Mouse (Mus musculus) MEL (cell line): ENCODE measurements at regions not wholly inside any gene's neighbourhood (a gene's known extent, or its start where the extent isn't known, plus 50 kb on each side); places are given as distances from the start of the nearest gene placed in this dataset.
A peak's percentile ranks its signal among the peaks of the same experiment; 100 is the strongest.

Source experiments
- DNase-seq: peaks from one replicate; pipeline ENCODE4 v3.0.0; 2011; ENCODE audit warnings: low read depth, low spot score
- H3K27ac ChIP-seq: 2 replicates; pipeline ENCODE4 v1.5.1; 2012; ENCODE audit warnings: low read depth, mild to moderate bottlenecking, control low read depth, low read length, moderate library complexity; ENCODE audit not compliant: control insufficient read depth
- H3K27me3 ChIP-seq, 2 experiments: fragments of 150-350 bp in 1 of 2; sonication (generic) in 1 of 2; 2 replicates each; pipeline ENCODE4 v1.6.1; 2012; ENCODE audit warnings: low read length in 2 of 2, mild to moderate bottlenecking in 2 of 2, improper control_type of control experiment in 1 of 2, moderate library complexity in 1 of 2; ENCODE audit not compliant: insufficient read depth in 2 of 2, control insufficient read depth in 1 of 2
- H3K36me3 ChIP-seq, 2 experiments: 2 replicates each; pipeline ENCODE4 v1.6.1; 2012 to 2014; ENCODE audit warnings: low read length in 2 of 2, improper control_type of control experiment in 1 of 2, inconsistent platforms in 1 of 2, mild to moderate bottlenecking in 1 of 2; ENCODE audit not compliant: insufficient read depth in 2 of 2, control insufficient read depth in 1 of 2
- H3K4me1 ChIP-seq, 2 experiments: fragments of 150-350 bp in 1 of 2; sonication (generic) in 1 of 2; 2 replicates each; pipeline ENCODE4 v1.6.1; 2012; ENCODE audit warnings: low read length in 2 of 2, improper control_type of control experiment in 1 of 2, mild to moderate bottlenecking in 1 of 2; ENCODE audit not compliant: insufficient read depth in 2 of 2, control insufficient read depth in 1 of 2
- H3K4me3 ChIP-seq, 2 experiments: fragments of 150-350 bp in 1 of 2; sonication (generic) in 1 of 2; 2 replicates each; pipeline ENCODE4 v1.5.1; 2012; ENCODE audit warnings: low read depth in 2 of 2, low read length in 2 of 2, mild to moderate bottlenecking in 2 of 2, moderate library complexity in 2 of 2, control low read depth in 1 of 2, improper control_type of control experiment in 1 of 2; ENCODE audit not compliant: control insufficient read depth in 1 of 2, insufficient read depth in 1 of 2
- H3K79me2 ChIP-seq: 2 replicates; pipeline ENCODE4 v1.6.1; 2012; ENCODE audit warnings: mild to moderate bottlenecking, low read length, moderate library complexity; ENCODE audit not compliant: control insufficient read depth, poor library complexity, insufficient read depth
- H3K9ac ChIP-seq: 2 replicates; pipeline ENCODE4 v1.6.1; 2012; ENCODE audit warnings: low read depth, mild to moderate bottlenecking, control low read depth, low read length, moderate library complexity; ENCODE audit not compliant: control insufficient read depth, poor library complexity, severe bottlenecking
- H3K9me3 ChIP-seq: fragments of 150-350 bp; sonication (generic); replicated peaks from 2 replicates; pipeline ENCODE4 v1.6.1; 2012; ENCODE audit warnings: mild to moderate bottlenecking, low read length, improper control_type of control experiment, moderate library complexity; ENCODE audit not compliant: insufficient read depth
- CHD1 ChIP-seq: IDR thresholded peaks from 2 replicates; pipeline ENCODE4 v1.6.1; 2012; ENCODE audit warnings: low read depth, mild to moderate bottlenecking, inconsistent platforms, low read length, improper control_type of control experiment
- CHD2 ChIP-seq: IDR thresholded peaks from 2 replicates; pipeline ENCODE4 v1.6.1; 2011; ENCODE audit warnings: low read length, improper control_type of control experiment
- CTCF ChIP-seq, 3 experiments: IDR thresholded peaks in 2 of 3; conservative IDR thresholded peaks in 1 of 3; 2 replicates each; pipeline ENCODE4 v1.5.1; 2011 to 2012; ENCODE audit warnings: low read length in 3 of 3, low read depth in 2 of 3, mild to moderate bottlenecking in 2 of 3, improper control_type of control experiment in 1 of 3, inconsistent platforms in 1 of 3, mixed read lengths in 1 of 3, moderate library complexity in 1 of 3; ENCODE audit not compliant: control insufficient read depth in 1 of 3, insufficient read depth in 1 of 3, poor library complexity in 1 of 3, severe bottlenecking in 1 of 3
- ELF1 ChIP-seq: IDR thresholded peaks from 2 replicates; pipeline ENCODE4 v1.6.1; 2014; ENCODE audit warnings: low read depth, mild to moderate bottlenecking, inconsistent platforms, low read length, improper control_type of control experiment, moderate library complexity
- ETS1 ChIP-seq: IDR thresholded peaks from 2 replicates; pipeline ENCODE4 v1.6.1; 2012; ENCODE audit warnings: low read depth, mild to moderate bottlenecking, inconsistent platforms, low read length, improper control_type of control experiment, moderate library complexity
- GATA1 ChIP-seq: IDR thresholded peaks from 2 replicates; pipeline ENCODE4 v1.6.1; 2011; ENCODE audit warnings: low read depth, low read length, improper control_type of control experiment
- HCFC1 ChIP-seq: IDR thresholded peaks from 2 replicates; pipeline ENCODE4 v1.6.1; 2012; ENCODE audit warnings: low read depth, mild to moderate bottlenecking, inconsistent platforms, low read length, improper control_type of control experiment, moderate library complexity
- JUND ChIP-seq: IDR thresholded peaks from 2 replicates; pipeline ENCODE4 v1.6.1; 2011; ENCODE audit warnings: low read depth, mild to moderate bottlenecking, improper control_type of control experiment, low read length
- KAT2A ChIP-seq: conservative IDR thresholded peaks from 2 replicates; pipeline ENCODE4 v1.6.1; 2012; ENCODE audit warnings: low read depth, low read length, improper control_type of control experiment, inconsistent platforms
- MAFK ChIP-seq: IDR thresholded peaks from 2 replicates; pipeline ENCODE4 v1.6.1; 2011; ENCODE audit warnings: low read depth, mild to moderate bottlenecking, low read length, improper control_type of control experiment, borderline replicate concordance
- MAX ChIP-seq: IDR thresholded peaks from 2 replicates; pipeline ENCODE4 v1.6.1; 2011; ENCODE audit warnings: low read length, improper control_type of control experiment
- MAZ ChIP-seq: IDR thresholded peaks from 2 replicates; pipeline ENCODE4 v1.6.1; 2012; ENCODE audit warnings: low read depth, mild to moderate bottlenecking, inconsistent platforms, low read length, improper control_type of control experiment
- MEF2A ChIP-seq: IDR thresholded peaks from 2 replicates; pipeline ENCODE4 v1.6.1; 2014; ENCODE audit warnings: low read depth, mild to moderate bottlenecking, inconsistent platforms, low read length, improper control_type of control experiment; ENCODE audit not compliant: poor library complexity, insufficient replicate concordance, severe bottlenecking; ENCODE audit errors: extremely low read depth
- MYC ChIP-seq: IDR thresholded peaks from 2 replicates; pipeline ENCODE4 v1.6.1; 2011; ENCODE audit warnings: low read depth, mild to moderate bottlenecking, low read length, improper control_type of control experiment, moderate library complexity
- NRF1 ChIP-seq: IDR thresholded peaks from 2 replicates; pipeline ENCODE4 v1.6.1; 2014; ENCODE audit warnings: low read depth, mild to moderate bottlenecking, inconsistent platforms, low read length, improper control_type of control experiment, moderate library complexity; ENCODE audit not compliant: poor library complexity, insufficient read depth, severe bottlenecking
- POLR2AphosphoS2 ChIP-seq: IDR thresholded peaks from 2 replicates; pipeline ENCODE4 v1.6.1; 2011; ENCODE audit warnings: low read length, improper control_type of control experiment
- POLR2AphosphoS5 ChIP-seq: IDR thresholded peaks from 2 replicates; pipeline ENCODE4 v1.6.1; 2012; ENCODE audit warnings: low read depth, borderline replicate concordance, mild to moderate bottlenecking, inconsistent platforms, low read length, moderate library complexity, mixed read lengths
- SIN3A ChIP-seq: IDR thresholded peaks from 2 replicates; pipeline ENCODE4 v1.6.1; 2012; ENCODE audit warnings: low read length, improper control_type of control experiment, inconsistent platforms
- SMC3 ChIP-seq: IDR thresholded peaks from 2 replicates; pipeline ENCODE4 v1.6.1; 2011; ENCODE audit warnings: low read depth, low read length, improper control_type of control experiment
- TAL1 ChIP-seq: IDR thresholded peaks from 2 replicates; pipeline ENCODE4 v1.6.1; 2012; ENCODE audit warnings: mild to moderate bottlenecking, inconsistent platforms, low read length, moderate library complexity, mixed read lengths
- USF2 ChIP-seq, 2 experiments: IDR thresholded peaks; 2 replicates each; pipeline ENCODE4 v1.6.1; 2011 to 2012; ENCODE audit warnings: improper control_type of control experiment in 2 of 2, low read length in 2 of 2, borderline replicate concordance in 1 of 2, inconsistent platforms in 1 of 2, low read depth in 1 of 2, mild to moderate bottlenecking in 1 of 2; ENCODE audit not compliant: insufficient read depth in 1 of 2
- ZC3H11A ChIP-seq: IDR thresholded peaks from 2 replicates; pipeline ENCODE4 v1.6.1; 2012; ENCODE audit warnings: low read depth, mild to moderate bottlenecking, inconsistent platforms, low read length, improper control_type of control experiment
- ZKSCAN1 ChIP-seq: IDR thresholded peaks from 2 replicates; pipeline ENCODE4 v1.6.1; 2012; ENCODE audit warnings: low read depth, mild to moderate bottlenecking, inconsistent platforms, low read length, improper control_type of control experiment, moderate library complexity
- ZMIZ1 ChIP-seq: IDR thresholded peaks from 2 replicates; pipeline ENCODE4 v1.6.1; 2012; ENCODE audit warnings: low read depth, mild to moderate bottlenecking, inconsistent platforms, low read length, improper control_type of control experiment, moderate library complexity

GRCm38 (mm10) chr6:31630009-31630408 lies 66.2 kb upstream of the Podxl start:
- no peak for TF ChIP-seq ZKSCAN1
- no peak for TF ChIP-seq ZC3H11A
- TF ChIP-seq MAX: no peak
- TF ChIP-seq CTCF (IDR thresholded peaks at IDR 0.05 in 2 of 3, conservative IDR thresholded peaks at IDR 0.05 in 1 of 3; ENCODE audit: control insufficient read depth in 1 of 3, insufficient read depth in 1 of 3, low read depth in 2 of 3, low read length in 3 of 3, poor library complexity in 1 of 3, severe bottlenecking in 1 of 3): no peak
- TF ChIP-seq MAZ: no peak
- no peak for TF ChIP-seq GATA1
- no peaks in the 10 kb centered on the region for H3K79me2 ChIP-seq
- no peaks in the 10 kb centered on the region for H3K27me3 ChIP-seq
- DNase-seq: no peak
- H3K9me3 ChIP-seq: no peaks in the 10 kb centered on the region
- H3K36me3 ChIP-seq: peaks cover 0 to 23% of the 10 kb centered on the region in 2 experiments; a peak in 2 of 4 replicates
- no peak overlapping the region for H3K27ac ChIP-seq
- H3K4me1 ChIP-seq: peaks cover 14 to 20% of the 10 kb centered on the region in 2 experiments
- no peak overlapping the region for H3K4me3 ChIP-seq
- H3K9ac ChIP-seq: no peak overlapping the region

GRCm38 (mm10) chr6:31627912-31628311 lies 64.1 kb upstream of the Podxl start:
- no peak for DNase-seq
- no peak for TF ChIP-seq POLR2AphosphoS5
- no peak for TF ChIP-seq MAFK
- no peak for TF ChIP-seq SMC3
- TF ChIP-seq CHD2: no peak
- TF ChIP-seq ZMIZ1: no peak
- no peak for TF ChIP-seq CHD1
- TF ChIP-seq CTCF (IDR thresholded peaks at IDR 0.05 in 2 of 3, conservative IDR thresholded peaks at IDR 0.05 in 1 of 3; ENCODE audit: control insufficient read depth in 1 of 3, insufficient read depth in 1 of 3, low read depth in 2 of 3, low read length in 3 of 3, poor library complexity in 1 of 3, severe bottlenecking in 1 of 3): no peak
- no peak for TF ChIP-seq SIN3A
- no peak for TF ChIP-seq KAT2A
- TF ChIP-seq, all 39 proteins: peak for 0
- no peak overlapping the region for H3K27ac ChIP-seq
- peaks cover 0 to 27% of the 10 kb centered on the region in 2 experiments; a peak in 2 of 4 replicates for H3K36me3 ChIP-seq
- H3K9me3 ChIP-seq: no peaks in the 10 kb centered on the region
- H3K4me1 ChIP-seq: peaks cover 17 to 20% of the 10 kb centered on the region in 2 experiments
- H3K9ac ChIP-seq: no peak overlapping the region
- H3K27me3 ChIP-seq: no peaks in the 10 kb centered on the region
- H3K4me3 ChIP-seq: no peak overlapping the region
- H3K79me2 ChIP-seq: no peaks in the 10 kb centered on the region

- Histone ChIP-seq H3K79me2 (no peaks in the 10 kb centered on the region), H3K36me3 (peaks cover 0 to 27% of the 10 kb centered on the region in 2 experiments; a peak in 2 of 4 replicates), H3K4me1 (peaks cover 17 to 20% of the 10 kb centered on the region in 2 experiments), H3K9ac (no peak overlapping the region), H3K27ac (0 out of 2 replicates have a peak overlapping the region, but pooled peaks have one; percentile 1), H3K27me3 (no peaks in the 10 kb centered on the region), H3K9me3 (no peaks in the 10 kb centered on the region), H3K4me3 (no peak overlapping the region)
- peak; percentile 56 for DNase-seq
- TF ChIP-seq ZMIZ1 (no peak), MEF2A (no peak), JUND (no peak), SIN3A (peak; percentile 26; the same call in 1 of the 2 replicates), CHD2 (no peak), ETS1 (peak; percentile 43; the same call in 1 of the 2 replicates), MYC (0 out of 2 replicates have a peak, but pooled peaks have one; percentile 32), KAT2A (no peak), MAX (0 out of 2 replicates have a peak, but pooled peaks have one; percentile 33), TAL1 (peak; percentile 45), ZKSCAN1 (no peak), ZC3H11A (no peak), HCFC1 (no peak), POLR2AphosphoS2 (no peak), NRF1 (no peak), USF2 (IDR thresholded peaks at IDR 0.05; ENCODE audit: borderline replicate concordance in 1 of 2, insufficient read depth in 1 of 2, low read depth in 1 of 2, low read length in 2 of 2) (no peak), ELF1 (no peak)
Measured at GRCm38 (mm10) chr6:31625055-31625454, 61.3 kb upstream of the Podxl start.
